Mouse (Mus musculus) kidney, embryonic 14.5 days (tissue): ENCODE measurements around the gene Antxr2. TPM values are rescaled to one million over a fixed set of nuclear protein-coding genes. Genes with fewer than 3 reads are reported as not detected.

ENCODE experiments used
- ATAC-seq: fragments of 200-750 bp; cut with Nextera tagmentation; 2 replicates; pipeline ENCODE4 v1.8.0; 2017; ENCODE audit warnings: moderate number of reproducible peaks, mild to moderate bottlenecking, moderate TSS enrichment, moderate library complexity; ENCODE audit not compliant: low FRiP score, low TSS enrichment
- H3K27ac ChIP-seq: fragments of 300-500 bp; sonication (generic); 2 replicates; pipeline ENCODE4 v1.5.1; 2014; ENCODE audit warnings: low read depth, mild to moderate bottlenecking, low read length, moderate library complexity, mixed read lengths
- H3K27me3 ChIP-seq: fragments of 300-500 bp; sonication (generic); 2 replicates; pipeline ENCODE4 v1.6.1; 2014; ENCODE audit warnings: mild to moderate bottlenecking, low read length; ENCODE audit not compliant: control insufficient read depth, insufficient read depth
- H3K36me3 ChIP-seq: fragments of 300-500 bp; sonication (generic); 2 replicates; pipeline ENCODE4 v1.6.1; 2014; ENCODE audit warnings: low read length, mixed read lengths; ENCODE audit not compliant: control insufficient read depth, insufficient read depth
- H3K4me1 ChIP-seq: fragments of 300-500 bp; sonication (generic); 2 replicates; pipeline ENCODE4 v1.6.1; 2014; ENCODE audit warnings: low read length, mixed read lengths; ENCODE audit not compliant: control insufficient read depth, insufficient read depth
- H3K4me2 ChIP-seq: fragments of 300-500 bp; sonication (generic); replicated peaks from 2 replicates; pipeline ENCODE4 v1.6.1; 2014; ENCODE audit warnings: low read depth, mild to moderate bottlenecking, low read length
- H3K4me3 ChIP-seq: fragments of 300-500 bp; sonication (generic); 2 replicates; pipeline ENCODE4 v1.5.1; 2014; ENCODE audit warnings: mild to moderate bottlenecking, low read length
- H3K9ac ChIP-seq: fragments of 300-500 bp; sonication (generic); 2 replicates; pipeline ENCODE4 v1.6.1; 2014; ENCODE audit warnings: low read depth, mild to moderate bottlenecking, low read length, moderate library complexity
- H3K9me3 ChIP-seq: fragments of 300-500 bp; sonication (generic); 2 replicates; pipeline ENCODE4 v1.6.1; 2016; ENCODE audit warnings: low read length; ENCODE audit not compliant: control insufficient read depth
- WGBS: fragments of 180-500 bp; shearing (Covaris S2); extraction: QIAGEN DNeasy Blood & Tissue Kit; methylation state at CpG from one replicate; pipeline ENCODE4 v1.1.7; 2014; 5-methylcytosine and 5-hydroxymethylcytosine counted together
- polyA plus RNA-seq: library from polyadenylated mRNA; unstranded; fragments of >200 nt; fragmentation: Nextera tagmentation; extraction: Ambion mirVana; gene quantifications from 2 replicates; pipeline ENCODE4 v1.2.1, GENCODE M21; 2014

The Antxr2 gene
- polyA plus RNA-seq, 1 experiment from 2014 or later = 18.5 TPM

DNA sequence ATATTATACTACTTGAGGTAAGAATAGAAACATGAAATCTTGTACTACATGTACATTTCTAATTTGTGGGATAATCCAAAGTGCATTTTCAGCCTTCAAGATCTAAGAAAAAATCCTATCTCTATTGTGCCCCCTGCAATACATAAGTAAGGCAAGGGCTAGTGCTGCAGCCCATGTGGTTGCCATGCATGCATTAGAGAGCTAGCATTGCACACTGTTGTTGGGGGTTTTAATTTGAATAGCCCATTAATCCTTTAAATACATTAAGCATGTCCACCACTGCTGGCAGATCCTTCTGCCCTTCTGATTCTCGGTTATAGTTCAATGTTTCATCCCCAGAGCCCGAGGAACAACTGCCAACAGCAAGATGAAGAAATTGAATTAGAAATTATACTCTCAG lies 116.0 kb downstream of the Antxr2 start:
- H3K9me3 ChIP-seq = no peaks in the 10 kb centered on the region
- 85% methylated on average over 2 of the region's 2 CpGs for WGBS
- no peak overlapping the region for H3K27ac ChIP-seq
- H3K9ac ChIP-seq = no peak overlapping the region
- H3K27me3 ChIP-seq = no peaks in the 10 kb centered on the region
- no peak overlapping the region for H3K4me2 ChIP-seq
- H3K36me3 ChIP-seq = no peaks in the 10 kb centered on the region
- no peaks in the 10 kb centered on the region for H3K4me1 ChIP-seq
- no peak overlapping the region for H3K4me3 ChIP-seq
- no peak for ATAC-seq

DNA sequence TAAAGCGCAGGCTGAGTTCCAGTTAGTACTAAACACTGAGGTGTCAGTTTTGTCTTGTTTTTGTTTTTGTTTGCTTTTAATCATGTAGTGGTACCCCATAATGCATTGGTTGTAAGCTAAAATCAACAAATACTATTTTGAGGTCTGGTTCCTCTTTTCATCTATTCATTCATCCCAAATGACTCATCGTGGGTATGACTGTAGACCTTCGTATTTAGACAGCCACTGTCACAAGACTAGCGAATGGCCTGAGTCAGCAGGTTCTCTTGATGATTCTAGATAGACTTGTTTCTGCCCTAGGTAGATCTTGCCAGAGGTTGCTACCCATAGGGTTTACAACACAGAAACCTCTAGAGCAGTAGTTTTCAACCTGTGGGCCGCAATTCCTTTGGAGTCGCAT lies 116.9 kb downstream of the Antxr2 start:
- ATAC-seq = no peak
- Histone ChIP-seq H3K4me3 (no peak overlapping the region), H3K27me3 (no peaks in the 10 kb centered on the region), H3K4me2 (no peak overlapping the region), H3K27ac (no peak overlapping the region), H3K4me1 (no peaks in the 10 kb centered on the region), H3K36me3 (no peaks in the 10 kb centered on the region), H3K9me3 (no peaks in the 10 kb centered on the region), H3K9ac (no peak overlapping the region)
- WGBS = 94% methylated on average over 6 of the region's 6 CpGs

DNA sequence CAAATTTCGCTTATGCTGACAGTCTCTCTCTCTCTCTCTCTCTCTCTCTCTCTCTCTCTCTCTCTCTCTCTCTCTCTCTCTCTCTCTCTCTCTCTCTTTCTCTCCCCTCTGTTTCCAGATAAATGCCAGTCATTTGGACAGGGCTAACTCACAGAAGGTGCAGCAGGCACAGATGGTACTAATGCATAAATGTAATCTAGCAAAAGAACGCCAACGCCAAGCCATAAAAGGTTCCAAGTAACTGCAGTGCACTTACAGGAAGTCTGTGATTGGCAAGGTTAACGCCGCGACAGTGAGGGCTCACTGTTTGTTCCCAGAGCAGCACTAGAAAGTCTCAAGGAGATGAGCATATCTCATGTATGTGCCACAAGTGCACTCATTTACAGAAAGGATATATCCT lies 123.4 kb downstream of the Antxr2 start:
- no peaks in the 10 kb centered on the region for H3K36me3 ChIP-seq
- no peak overlapping the region for H3K9ac ChIP-seq
- H3K4me3 ChIP-seq = no peak overlapping the region
- no peaks in the 10 kb centered on the region for H3K27me3 ChIP-seq
- no peaks in the 10 kb centered on the region for H3K9me3 ChIP-seq
- H3K4me2 ChIP-seq = no peak overlapping the region
- WGBS = 51% methylated on average over 6 of the region's 6 CpGs
- no peak overlapping the region for H3K27ac ChIP-seq
- no peaks in the 10 kb centered on the region for H3K4me1 ChIP-seq
- ATAC-seq = no peak

DNA sequence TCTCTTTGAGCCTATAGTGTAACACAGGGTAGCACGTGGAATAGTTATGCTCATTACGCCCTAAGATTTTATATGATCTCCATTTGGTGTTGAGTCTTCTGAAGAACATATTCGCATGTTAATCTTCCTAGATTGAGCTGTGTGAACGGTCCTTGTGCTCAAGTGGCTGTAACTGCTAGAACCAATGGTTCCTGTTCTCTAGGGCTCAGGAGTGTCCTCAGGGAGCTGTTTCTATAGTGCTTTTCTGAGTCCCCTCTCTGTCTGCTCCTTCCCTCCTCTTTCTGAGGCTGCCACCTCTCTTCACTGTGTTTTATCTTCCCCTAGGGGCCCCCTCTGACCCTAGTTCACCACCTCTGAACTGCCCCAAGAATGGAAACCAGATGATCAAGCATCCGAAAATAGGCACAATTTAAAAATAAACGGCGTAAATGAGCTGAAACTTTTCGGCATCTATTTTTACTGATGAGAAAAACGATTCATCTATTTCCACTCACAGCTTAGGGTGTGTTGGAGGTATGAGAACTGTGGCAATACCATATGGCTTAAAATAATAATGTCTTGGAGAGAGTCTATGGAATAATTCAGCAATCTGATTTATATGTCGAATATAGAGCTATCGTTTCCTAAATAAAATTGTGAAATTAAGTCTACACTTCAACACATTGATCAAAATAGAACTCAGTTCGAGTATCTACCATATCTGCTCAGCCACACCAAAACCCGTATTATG lies 124.1 kb downstream of the Antxr2 start:
- Histone ChIP-seq H3K4me2 (no peak overlapping the region), H3K4me1 (no peaks in the 10 kb centered on the region), H3K9me3 (no peaks in the 10 kb centered on the region), H3K36me3 (no peaks in the 10 kb centered on the region), H3K27me3 (no peaks in the 10 kb centered on the region), H3K4me3 (no peak overlapping the region), H3K9ac (no peak overlapping the region), H3K27ac (no peak overlapping the region)
- WGBS = 75% methylated on average over 13 of the region's 13 CpGs
- ATAC-seq = no peak

DNA sequence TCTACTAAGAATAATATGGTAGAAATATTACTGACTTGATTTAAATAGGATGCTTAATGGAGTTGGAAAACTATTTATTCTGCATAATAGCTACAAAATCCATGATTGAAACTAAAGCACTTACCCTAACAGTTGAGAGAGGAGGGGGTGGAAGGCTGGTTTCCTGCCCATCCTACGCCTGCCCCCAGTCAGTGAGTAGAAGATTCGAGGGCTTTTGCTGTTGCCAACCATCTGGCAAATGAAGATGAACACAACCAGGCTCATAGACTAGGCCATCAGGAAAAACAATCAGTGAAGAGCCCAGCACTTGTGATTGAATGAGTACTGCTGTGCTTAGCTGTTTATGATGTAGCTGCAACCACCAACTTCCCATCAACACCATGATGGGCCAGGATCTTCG lies 125.0 kb downstream of the Antxr2 start:
- Histone ChIP-seq H3K27me3 (no peaks in the 10 kb centered on the region), H3K4me1 (no peaks in the 10 kb centered on the region), H3K4me3 (no peak overlapping the region), H3K36me3 (no peaks in the 10 kb centered on the region), H3K4me2 (no peak overlapping the region), H3K9me3 (no peaks in the 10 kb centered on the region), H3K27ac (no peak overlapping the region), H3K9ac (no peak overlapping the region)
- ATAC-seq = no peak
- WGBS = 83% methylated on average over 3 of the region's 3 CpGs

DNA sequence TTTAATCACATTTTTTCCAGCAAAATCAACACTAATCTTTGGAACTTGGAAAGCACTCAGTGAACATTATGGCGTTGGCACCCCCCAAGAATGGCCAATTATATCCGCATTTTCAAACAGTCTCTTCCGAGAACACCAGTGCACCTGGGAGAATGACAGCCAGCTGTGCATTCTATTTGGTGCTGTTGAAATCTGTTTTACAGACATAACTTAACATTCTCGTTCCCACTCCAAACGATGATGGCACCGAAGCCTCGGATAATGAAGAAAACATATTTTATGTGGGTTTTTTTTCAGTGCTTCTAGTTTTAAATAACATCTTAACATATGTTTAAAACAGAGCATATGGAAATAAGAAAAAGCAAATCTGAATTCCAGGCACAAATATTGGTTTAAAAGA lies 129.7 kb downstream of the Antxr2 start:
- no peak overlapping the region for H3K27ac ChIP-seq
- no peaks in the 10 kb centered on the region for H3K9me3 ChIP-seq
- no peaks in the 10 kb centered on the region for H3K27me3 ChIP-seq
- no peaks in the 10 kb centered on the region for H3K36me3 ChIP-seq
- no peaks in the 10 kb centered on the region for H3K4me1 ChIP-seq
- H3K9ac ChIP-seq = no peak overlapping the region
- H3K4me3 ChIP-seq = no peak overlapping the region
- no peak for ATAC-seq
- WGBS = 94% methylated on average over 7 of the region's 7 CpGs
- H3K4me2 ChIP-seq = no peak overlapping the region

DNA sequence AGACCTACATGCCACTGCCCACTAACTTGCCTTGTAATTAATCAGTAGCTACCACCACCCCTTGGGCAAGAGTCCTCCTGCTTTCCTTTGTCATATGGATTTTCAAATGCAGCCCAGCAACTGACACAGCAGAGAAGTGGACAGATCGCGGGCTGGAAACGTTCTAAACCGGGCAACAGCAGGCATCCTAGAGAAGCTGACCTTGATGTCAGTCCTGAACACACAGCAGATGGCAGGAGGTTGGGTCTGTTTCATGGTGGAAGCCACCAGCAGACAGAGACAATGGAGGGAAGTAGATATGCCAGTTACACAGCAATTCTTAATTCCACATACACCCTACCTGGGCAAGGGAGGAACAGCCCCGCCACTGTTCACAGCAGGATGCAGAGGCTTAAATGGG lies 131.5 kb downstream of the Antxr2 start:
- H3K4me3 ChIP-seq = no peak overlapping the region
- 88% methylated on average over 5 of the region's 5 CpGs for WGBS
- no peak for ATAC-seq
- H3K27ac ChIP-seq = no peak overlapping the region
- no peaks in the 10 kb centered on the region for H3K27me3 ChIP-seq
- H3K9ac ChIP-seq = no peak overlapping the region
- H3K36me3 ChIP-seq = no peaks in the 10 kb centered on the region
- peaks cover 4% of the 10 kb centered on the region; the same call in 1 of the 2 replicates for H3K9me3 ChIP-seq
- no peaks in the 10 kb centered on the region for H3K4me1 ChIP-seq
- no peak overlapping the region for H3K4me2 ChIP-seq

DNA sequence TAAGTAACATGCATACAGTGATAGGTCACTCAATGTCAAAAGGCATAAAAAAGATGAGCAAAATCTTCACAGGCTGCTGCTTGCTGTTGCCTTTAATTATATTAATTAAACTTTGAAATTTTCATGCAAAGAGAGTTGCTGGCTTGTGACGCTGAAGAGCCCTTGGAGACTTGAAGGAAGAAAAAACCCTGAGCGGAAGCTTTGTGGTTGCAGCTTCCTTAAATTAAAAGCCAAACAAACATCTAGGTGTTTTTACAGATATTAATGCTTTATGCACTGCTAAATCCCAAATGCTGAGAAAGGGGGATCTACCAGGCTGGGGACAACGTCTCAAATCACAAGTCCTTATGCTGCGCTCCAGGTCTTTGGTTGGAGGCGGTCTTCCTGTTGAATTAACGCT lies 145.4 kb downstream of the Antxr2 start:
- H3K4me3 ChIP-seq = no peak overlapping the region
- 86% methylated on average over 6 of the region's 6 CpGs for WGBS
- no peak for ATAC-seq

DNA sequence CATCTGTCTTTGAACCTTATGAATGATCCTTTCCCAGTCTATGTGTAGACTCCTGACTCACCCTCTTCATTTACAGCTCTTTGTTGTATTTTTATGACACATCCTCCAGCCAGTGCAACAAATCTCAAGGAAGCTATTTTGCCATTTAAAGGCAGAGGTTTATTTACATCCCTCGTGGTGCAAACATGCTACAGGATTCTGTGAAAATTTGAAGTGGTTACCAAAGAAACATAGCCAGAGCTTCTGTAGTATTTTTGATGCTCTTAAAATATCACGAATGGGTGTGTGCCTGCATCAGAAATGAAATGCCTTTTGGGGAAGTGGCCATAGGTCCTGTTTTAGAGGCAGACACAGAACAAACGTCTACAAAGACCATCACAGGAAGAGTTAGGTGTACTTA lies 146.7 kb downstream of the Antxr2 start:
- H3K27ac ChIP-seq = no peak overlapping the region
- H3K4me1 ChIP-seq = no peaks in the 10 kb centered on the region
- H3K36me3 ChIP-seq = peaks cover 12% of the 10 kb centered on the region
- ATAC-seq = no peak
- H3K4me2 ChIP-seq = no peak overlapping the region
- H3K27me3 ChIP-seq = no peaks in the 10 kb centered on the region
- H3K9me3 ChIP-seq = no peaks in the 10 kb centered on the region
- H3K9ac ChIP-seq = no peak overlapping the region
- 82% methylated on average over 3 of the region's 3 CpGs for WGBS
- H3K4me3 ChIP-seq = no peak overlapping the region

More for the DNA sequence above, 145.4 kb downstream of the Antxr2 start:
- no peak overlapping the region for H3K9ac ChIP-seq
- no peak overlapping the region for H3K4me2 ChIP-seq
- no peaks in the 10 kb centered on the region for H3K4me1 ChIP-seq
- no peaks in the 10 kb centered on the region for H3K27me3 ChIP-seq
- no peak overlapping the region for H3K27ac ChIP-seq
- no peaks in the 10 kb centered on the region for H3K9me3 ChIP-seq
- peaks cover 12% of the 10 kb centered on the region for H3K36me3 ChIP-seq
